Mouse (Mus musculus) midbrain, embryonic 16.5 days (tissue): ENCODE results near the gene Smc3. TPM values are rescaled to one million over a fixed set of nuclear protein-coding genes. Genes with fewer than 3 reads are reported as not detected.
A peak's percentile ranks its signal among the peaks of the same experiment; 100 is the strongest.
"Not testable (repeated sequence)": the region's sequence is repeated elsewhere in the genome, so short reads cannot be mapped to it uniquely, and the experiment has no call there.

Experiments used
- ATAC-seq: fragments of 200-750 bp; cut with Nextera tagmentation; 2 replicates; pipeline ENCODE4 v1.8.0; 2017; ENCODE audit warnings: moderate TSS enrichment
- H3K27ac ChIP-seq: fragments of 300-500 bp; sonication (generic); 2 replicates; pipeline ENCODE4 v1.5.1; 2014; ENCODE audit warnings: mild to moderate bottlenecking, low read length, mixed read lengths
- H3K27me3 ChIP-seq: fragments of 300-500 bp; sonication (generic); 2 replicates; pipeline ENCODE4 v1.6.1; 2014; ENCODE audit warnings: low read depth, low read length, mixed read lengths; ENCODE audit not compliant: control insufficient read depth, insufficient read depth
- H3K36me3 ChIP-seq: fragments of 300-500 bp; sonication (generic); 2 replicates; pipeline ENCODE4 v1.6.1; 2014; ENCODE audit warnings: mild to moderate bottlenecking, low read length, moderate library complexity, mixed read lengths; ENCODE audit not compliant: control insufficient read depth, insufficient read depth
- H3K4me1 ChIP-seq: fragments of 300-500 bp; sonication (generic); 2 replicates; pipeline ENCODE4 v1.6.1; 2014; ENCODE audit warnings: mild to moderate bottlenecking, low read length, mixed read lengths; ENCODE audit not compliant: control insufficient read depth, insufficient read depth
- H3K4me2 ChIP-seq: fragments of 300-500 bp; sonication (generic); 2 replicates; pipeline ENCODE4 v1.6.1; 2014; ENCODE audit warnings: mild to moderate bottlenecking, low read length, mixed read lengths
- H3K4me3 ChIP-seq: fragments of 300-500 bp; sonication (generic); 2 replicates; pipeline ENCODE4 v1.5.1; 2014; ENCODE audit warnings: low read depth, mild to moderate bottlenecking, low read length, moderate library complexity, mixed read lengths
- H3K9ac ChIP-seq: fragments of 300-500 bp; sonication (generic); 2 replicates; pipeline ENCODE4 v1.6.1; 2014; ENCODE audit warnings: low read depth, low read length, mixed read lengths
- H3K9me3 ChIP-seq: fragments of 300-500 bp; sonication (generic); replicated peaks from 2 replicates; pipeline ENCODE4 v1.6.1; 2014; ENCODE audit warnings: mild to moderate bottlenecking, low read length, mixed read lengths; ENCODE audit not compliant: control insufficient read depth, poor library complexity, severe bottlenecking
- WGBS: fragments of 180-500 bp; shearing (Covaris S2); extraction: QIAGEN DNeasy Blood & Tissue Kit; methylation state at CpG from one replicate; pipeline ENCODE4 v1.1.7; 2014; 5-methylcytosine and 5-hydroxymethylcytosine counted together
- polyA plus RNA-seq: library from polyadenylated mRNA; unstranded; fragments of >200 nt; fragmentation: Nextera tagmentation; extraction: Ambion mirVana; gene quantifications from 2 replicates; pipeline ENCODE4 v1.2.1, GENCODE M21; 2015

The Smc3 gene
- polyA plus RNA-seq, 1 experiment from 2014 or later, result 55.9 TPM

- ATAC-seq, result no peak
- WGBS, result 32% methylated on average over 8 of the region's 8 CpGs
Measured at GRCm38 (mm10) chr19:53574131-53574530, 26.1 kb upstream of the Smc3 start.

GRCm38 (mm10) chr19:53574546-53574945 lies 25.7 kb upstream of the Smc3 start:
- Histone ChIP-seq H3K4me2 (no peak overlapping the region), H3K36me3 (no peaks in the 10 kb centered on the region), H3K9ac (no peak overlapping the region), H3K27ac (no peak overlapping the region), H3K27me3 (no peaks in the 10 kb centered on the region), H3K9me3 (no peaks in the 10 kb centered on the region), H3K4me3 (no peak overlapping the region), H3K4me1 (peaks cover 5% of the 10 kb centered on the region; the same call in 1 of the 2 replicates)
- no peak for ATAC-seq
- WGBS, result 85% methylated on average over 7 of the region's 7 CpGs

More at GRCm38 (mm10) chr19:53574131-53574530, 26.1 kb upstream of the Smc3 start:
- Histone ChIP-seq H3K27ac (no peak overlapping the region), H3K4me2 (no peak overlapping the region), H3K27me3 (no peaks in the 10 kb centered on the region), H3K4me1 (peaks cover 5% of the 10 kb centered on the region; the same call in 1 of the 2 replicates), H3K9ac (no peak overlapping the region), H3K36me3 (no peaks in the 10 kb centered on the region), H3K4me3 (no peak overlapping the region), H3K9me3 (no peaks in the 10 kb centered on the region)

- peaks cover 5% of the 10 kb centered on the region; the same call in 1 of the 2 replicates for H3K4me1 ChIP-seq
- no peak overlapping the region for H3K9ac ChIP-seq
- no peaks in the 10 kb centered on the region for H3K36me3 ChIP-seq
- 80% methylated on average over 4 of the region's 4 CpGs for WGBS
- no peak overlapping the region for H3K4me2 ChIP-seq
- no peaks in the 10 kb centered on the region for H3K9me3 ChIP-seq
- H3K4me3 ChIP-seq, result no peak overlapping the region
- no peak for ATAC-seq
- H3K27me3 ChIP-seq, result no peaks in the 10 kb centered on the region
- no peak overlapping the region for H3K27ac ChIP-seq
Measured at GRCm38 (mm10) chr19:53575296-53576010, 24.7 kb upstream of the Smc3 start.

DNA sequence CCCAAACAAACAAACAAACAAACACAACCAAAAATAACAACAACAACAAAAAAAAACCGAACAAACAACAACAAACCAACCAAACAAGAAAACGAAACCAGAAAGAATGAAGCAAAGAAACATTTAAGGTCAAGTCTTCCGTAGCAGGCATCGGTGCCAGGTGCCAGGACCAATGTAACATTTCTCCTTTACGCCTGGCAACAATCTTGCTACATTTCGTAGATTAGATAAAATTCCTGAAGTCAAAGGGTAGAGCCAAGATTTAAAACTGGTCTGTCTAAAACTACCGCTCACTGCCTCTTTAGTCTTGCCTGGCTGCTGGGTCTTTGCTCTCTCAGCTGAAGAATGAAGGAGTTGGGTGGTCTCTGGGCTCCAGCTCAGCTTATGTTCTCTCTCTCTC lies 24.1 kb upstream of the Smc3 start:
- 88% methylated on average over 7 of the region's 7 CpGs for WGBS
- H3K4me3 ChIP-seq, result no peak overlapping the region
- no peak overlapping the region for H3K9ac ChIP-seq
- no peaks in the 10 kb centered on the region for H3K9me3 ChIP-seq
- no peak overlapping the region for H3K27ac ChIP-seq
- peaks cover 5% of the 10 kb centered on the region; the same call in 1 of the 2 replicates for H3K4me1 ChIP-seq
- H3K27me3 ChIP-seq, result no peaks in the 10 kb centered on the region
- no peaks in the 10 kb centered on the region for H3K36me3 ChIP-seq
- H3K4me2 ChIP-seq, result no peak overlapping the region
- no peak for ATAC-seq

DNA sequence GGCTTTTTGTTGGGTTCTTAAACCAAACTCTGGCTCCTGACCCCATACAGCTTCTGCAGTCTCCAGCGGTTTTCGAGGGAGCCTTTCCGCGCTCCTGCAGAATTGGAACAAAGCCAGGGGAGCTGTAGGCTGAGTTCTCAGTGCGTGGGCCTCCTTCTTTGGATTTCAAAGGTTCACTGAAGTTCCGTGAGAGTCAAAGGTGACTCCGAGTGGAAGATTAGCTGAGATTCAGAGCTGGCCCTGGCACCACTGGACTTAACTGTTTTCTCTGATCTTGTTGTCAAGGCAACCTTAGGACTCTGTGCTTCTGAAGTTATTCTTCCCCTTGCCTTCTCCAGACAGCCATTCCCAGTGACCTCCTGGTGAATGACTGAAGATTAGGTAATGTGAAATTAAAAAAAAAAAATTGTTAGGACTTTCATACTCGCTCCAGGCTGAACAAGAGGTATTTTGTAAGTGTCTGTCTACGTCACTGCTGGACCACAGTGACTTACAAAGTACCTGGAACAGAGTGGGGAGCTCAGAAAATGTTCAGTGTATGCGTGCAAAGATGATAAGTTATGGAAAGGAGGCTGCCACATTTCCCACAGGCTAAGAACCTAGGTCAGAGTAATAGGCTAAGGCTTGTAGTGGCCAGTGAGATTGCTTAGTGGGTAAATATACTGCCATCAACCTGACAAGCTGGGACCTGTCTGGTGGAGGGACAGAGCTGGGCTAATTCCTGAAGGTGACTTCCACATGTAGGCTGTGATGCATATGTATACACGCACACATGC lies 23.0 kb upstream of the Smc3 start:
- H3K4me3 ChIP-seq, result no peak overlapping the region
- no peak overlapping the region for H3K4me2 ChIP-seq
- no peaks in the 10 kb centered on the region for H3K27me3 ChIP-seq
- H3K27ac ChIP-seq, result no peak overlapping the region
- peaks cover 5% of the 10 kb centered on the region; the same call in 1 of the 2 replicates for H3K4me1 ChIP-seq
- no peaks in the 10 kb centered on the region for H3K9me3 ChIP-seq
- H3K9ac ChIP-seq, result no peak overlapping the region
- ATAC-seq, result 0 out of 2 replicates have a peak, but pooled peaks have one; percentile 45
- 39% methylated on average over 11 of the region's 11 CpGs for WGBS
- H3K36me3 ChIP-seq, result no peaks in the 10 kb centered on the region

DNA sequence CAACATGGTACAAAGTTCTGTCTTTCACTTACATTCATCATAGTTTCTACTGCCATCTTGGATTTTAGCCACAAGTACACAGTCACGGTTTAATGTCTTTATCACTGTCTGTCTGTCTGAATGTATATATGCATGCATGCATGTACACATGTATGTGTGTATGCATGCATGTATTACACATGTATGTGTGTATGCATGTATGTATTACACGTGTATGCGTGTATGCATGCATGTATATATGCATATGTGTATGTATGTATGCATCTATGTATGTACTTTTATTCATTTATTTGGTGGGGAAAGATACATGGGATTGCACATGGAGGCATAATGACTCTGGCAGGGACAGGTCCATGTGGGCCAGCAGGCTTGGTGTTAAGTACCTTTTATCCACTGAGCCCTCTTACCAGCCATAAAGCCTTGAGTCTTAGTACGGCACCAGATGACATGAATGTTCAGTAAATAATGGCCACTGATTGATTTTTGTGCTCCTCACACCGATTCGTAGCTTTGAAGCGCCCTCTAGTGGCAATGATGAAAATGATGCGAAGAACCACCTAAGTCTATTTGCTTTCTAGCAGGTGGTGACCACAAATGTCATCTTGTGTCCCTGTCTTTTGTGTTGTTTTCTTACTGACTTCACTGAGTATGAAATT lies 21.5 kb upstream of the Smc3 start:
- no peak overlapping the region for H3K4me3 ChIP-seq
- H3K27me3 ChIP-seq, result no peaks in the 10 kb centered on the region
- peak; percentile 60 for ATAC-seq
- no peak overlapping the region for H3K27ac ChIP-seq
- H3K4me1 ChIP-seq, result peaks cover 5% of the 10 kb centered on the region; the same call in 1 of the 2 replicates
- no peaks in the 10 kb centered on the region for H3K9me3 ChIP-seq
- H3K9ac ChIP-seq, result no peak overlapping the region
- no peaks in the 10 kb centered on the region for H3K36me3 ChIP-seq
- peak overlapping the region; percentile 39; the same call in 1 of the 2 replicates for H3K4me2 ChIP-seq
- WGBS, result 16% methylated on average over 8 of the region's 8 CpGs

DNA sequence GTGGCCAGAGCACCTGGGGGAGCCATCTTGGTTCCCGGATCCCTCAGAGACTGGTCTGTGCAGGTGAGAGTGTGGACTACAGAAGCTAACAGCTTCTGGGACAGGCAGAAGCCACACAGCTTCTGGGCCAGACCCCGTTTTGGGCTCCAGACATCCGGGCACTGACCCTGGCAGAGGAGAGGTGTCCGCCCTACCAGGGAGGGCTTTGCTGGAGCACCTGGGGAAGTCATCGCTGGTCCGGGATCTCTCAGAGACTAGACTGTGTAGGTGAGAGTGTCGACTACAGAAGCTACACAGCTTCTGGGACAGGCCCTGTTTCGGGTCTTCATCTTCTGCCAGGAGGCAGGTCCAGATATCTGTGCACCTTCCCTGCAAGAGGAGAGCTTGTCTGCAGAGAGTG lies 19.9 kb upstream of the Smc3 start:
- not testable (repeated sequence) for H3K4me3 ChIP-seq, H3K4me2 ChIP-seq, H3K36me3 ChIP-seq, H3K9ac ChIP-seq, H3K9me3 ChIP-seq, H3K4me1 ChIP-seq, ATAC-seq, H3K27ac ChIP-seq, H3K27me3 ChIP-seq
- WGBS, result 92% methylated on average over 8 of the region's 8 CpGs

DNA sequence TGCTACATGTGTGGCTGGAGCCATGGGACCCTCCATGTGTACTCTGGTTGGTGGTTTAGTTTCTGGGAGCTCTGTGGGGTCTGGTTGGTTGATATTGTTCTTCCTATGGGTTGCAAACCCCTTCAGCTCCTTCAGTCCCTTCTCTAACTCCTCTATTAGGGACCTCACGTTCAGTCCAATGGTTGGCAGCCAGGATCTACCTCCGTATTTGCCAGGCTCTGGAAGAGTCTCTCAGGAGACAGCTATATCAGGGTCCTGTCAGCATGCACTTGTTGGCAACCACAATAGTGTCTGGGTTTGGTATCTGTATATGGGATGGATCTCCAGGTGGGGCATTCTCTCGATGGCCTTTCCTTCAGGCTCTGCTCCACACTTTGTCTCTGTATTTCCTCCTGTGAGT lies 12.5 kb upstream of the Smc3 start:
- not testable (repeated sequence) for ATAC-seq, H3K27me3 ChIP-seq, H3K4me1 ChIP-seq, H3K4me2 ChIP-seq, H3K9me3 ChIP-seq, H3K36me3 ChIP-seq, H3K27ac ChIP-seq, H3K4me3 ChIP-seq, H3K9ac ChIP-seq
- WGBS, result 97% methylated on average over 3 of the region's 3 CpGs

- not testable (repeated sequence) for H3K27me3 ChIP-seq, H3K4me3 ChIP-seq, ATAC-seq, H3K9me3 ChIP-seq, H3K36me3 ChIP-seq, H3K4me2 ChIP-seq, H3K4me1 ChIP-seq, H3K27ac ChIP-seq, H3K9ac ChIP-seq
- WGBS, result 95% methylated on average over 7 of the region's 7 CpGs
Measured at GRCm38 (mm10) chr19:53588968-53589367, 11.2 kb upstream of the Smc3 start, which contains the start of gene Nutf2-ps1. Nutf2-ps1 (minus strand) TSS chr19:53589068.
